ENCODE assay signal across 16 mouse cellular contexts in the genomic region with DNA sequence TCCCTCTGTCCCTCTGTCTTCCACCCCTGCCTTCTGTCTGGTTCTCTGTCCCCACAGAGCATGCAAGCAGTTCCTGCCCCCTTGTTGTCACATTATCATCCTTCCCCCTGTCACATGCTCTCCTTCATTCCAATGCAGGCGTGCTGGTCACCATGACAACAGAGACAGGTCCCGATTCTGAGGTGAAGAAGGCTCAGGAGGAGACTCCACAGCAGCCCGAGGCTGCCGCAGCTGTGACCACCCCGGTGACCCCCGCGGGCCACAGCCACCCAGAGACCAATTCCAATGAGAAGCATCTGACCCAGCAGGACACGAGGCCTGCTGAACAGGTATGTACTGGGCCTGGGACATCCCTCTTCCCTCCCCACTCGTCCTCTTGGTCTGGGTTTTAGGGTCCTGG. TPM values are rescaled to one million over a fixed set of nuclear protein-coding genes. Genes with fewer than 3 reads are reported as not detected.
A peak's percentile ranks its signal among the peaks of the same experiment; 100 is the strongest.
DNase-seq lines count a peak whose midpoint lies in the region; ATAC-seq and TF ChIP-seq lines count a peak whose summit lies in the region.
"Had no signal": no experiment of that assay in that cellular context is flagged by ENCODE, and none has a peak within 500 bp of the region (broad histone marks: within the 10 kb centered on the region; RNA-seq: fewer than 3 reads in every experiment).

No protein-coding gene starts in this region.

- WGBS in forebrain, postnatal 0 days: 34% methylated on average over 9 of the region's 9 CpGs
- WGBS in forebrain, embryonic 14.5 days: 42% methylated on average over 9 of the region's 9 CpGs
- 27% methylated on average over 9 of the region's 9 CpGs for WGBS in midbrain, embryonic 11.5 days
- WGBS in midbrain, embryonic 15.5 days: 28% methylated on average over 9 of the region's 9 CpGs
- 48% methylated on average over 9 of the region's 9 CpGs for WGBS in liver, embryonic 14.5 days (ENCODE audit: insufficient replicate concordance)
- 41% methylated on average over 9 of the region's 9 CpGs for WGBS in neural tube, embryonic 15.5 days

- H3K9me3 ChIP-seq in forebrain, postnatal 0 days (ENCODE audit: low read length): no peaks in the 10 kb centered on the region
- no peaks in the 10 kb centered on the region for H3K9me3 ChIP-seq in forebrain, embryonic 14.5 days (replicated peaks; ENCODE audit: control insufficient read depth, low read length)
- no peaks in the 10 kb centered on the region for H3K9me3 ChIP-seq in midbrain, embryonic 11.5 days (ENCODE audit: control insufficient read depth, low read length)
- no peaks in the 10 kb centered on the region for H3K9me3 ChIP-seq in midbrain, embryonic 15.5 days
- no peaks in the 10 kb centered on the region for H3K9me3 ChIP-seq in liver, embryonic 14.5 days (ENCODE audit: control insufficient read depth, low read length)
- no peaks in the 10 kb centered on the region for H3K9me3 ChIP-seq in neural tube, embryonic 15.5 days (replicated peaks)
- H3K9me3 ChIP-seq: heart, embryonic 15.5 days; lung, embryonic 15.5 days; megakaryocyte, embryonic 14.5 days had no signal

- no peak for TF ChIP-seq EP300 in liver, embryonic 14.5 days (IDR thresholded peaks at IDR 0.05; ENCODE audit: low read depth)

- DNase-seq in forebrain, postnatal 0 days: no peak
- no peak for DNase-seq in forebrain, embryonic 14.5 days (ENCODE audit: low spot score)
- no peak for DNase-seq in midbrain, embryonic 11.5 days (ENCODE audit: low spot score, missing footprints)
- DNase-seq in liver, embryonic 14.5 days (ENCODE audit: low read depth in 3 of 3, low spot score in 3 of 3): no peak
- no peak for DNase-seq in natural killer cell, adult 2 months (ENCODE audit: low spot score in 2 of 2)
- DNase-seq in yolk sac, embryonic 10.5 days (ENCODE audit: low spot score): no peak
- DNase-seq: cerebellum, postnatal 36 days; gastrocnemius, postnatal 10 days; layer of hippocampus, adult 9-11 months; right cerebral cortex, postnatal 14 days; thymus, postnatal 4 days had no signal

- no peak overlapping the region for H3K4me2 ChIP-seq in forebrain, postnatal 0 days (ENCODE audit: low read depth)
- no peak overlapping the region for H3K4me2 ChIP-seq in forebrain, embryonic 14.5 days (ENCODE audit: low read length)
- H3K4me2 ChIP-seq in midbrain, embryonic 11.5 days: no peak overlapping the region
- H3K4me2 ChIP-seq in midbrain, embryonic 15.5 days: no peak overlapping the region
- H3K4me2 ChIP-seq in liver, embryonic 14.5 days (ENCODE audit: low read depth): peak overlapping the region; percentile 72
- no peak overlapping the region for H3K4me2 ChIP-seq in neural tube, embryonic 15.5 days
- H3K4me2 ChIP-seq: heart, embryonic 15.5 days; lung, embryonic 15.5 days had no signal

- no peak overlapping the region for H3K27ac ChIP-seq in forebrain, postnatal 0 days (ENCODE audit: low read depth, low read length)
- H3K27ac ChIP-seq in forebrain, embryonic 14.5 days (ENCODE audit: low read depth, low read length): no peak overlapping the region; the same call in 1 of the 2 replicates
- H3K27ac ChIP-seq in midbrain, embryonic 11.5 days (ENCODE audit: low read depth, low read length): no peak overlapping the region; the same call in 1 of the 2 replicates
- H3K27ac ChIP-seq in midbrain, embryonic 15.5 days: no peak overlapping the region
- peak overlapping the region; percentile 94 for H3K27ac ChIP-seq in liver, embryonic 14.5 days
- no peak overlapping the region for H3K27ac ChIP-seq in neural tube, embryonic 15.5 days (replicated peaks)
- H3K27ac ChIP-seq: heart, embryonic 15.5 days; lung, embryonic 15.5 days had no signal

- 0 out of 2 replicates have a peak, but pooled peaks have one; percentile 11 for ATAC-seq in forebrain, postnatal 0 days
- ATAC-seq in forebrain, embryonic 14.5 days: no peak
- peak; percentile 54; the same call in 1 of the 2 replicates for ATAC-seq in midbrain, embryonic 11.5 days (ENCODE audit: low FRiP score)
- ATAC-seq in midbrain, embryonic 15.5 days (replicated peaks): no peak
- no peak for ATAC-seq in liver, embryonic 14.5 days (ENCODE audit: insufficient read depth)
- ATAC-seq in neural tube, embryonic 15.5 days (ENCODE audit: low FRiP score): no peak

- peaks cover 38% of the 10 kb centered on the region for H3K36me3 ChIP-seq in forebrain, postnatal 0 days (ENCODE audit: insufficient read depth)
- H3K36me3 ChIP-seq in forebrain, embryonic 14.5 days (ENCODE audit: control insufficient read depth, insufficient read depth, low read length): peaks cover 15% of the 10 kb centered on the region
- H3K36me3 ChIP-seq in midbrain, embryonic 11.5 days (ENCODE audit: control insufficient read depth, insufficient read depth, low read length): no peaks in the 10 kb centered on the region
- 0 out of 2 replicates have a peak, but pooled peaks cover 26% of the 10 kb centered on the region for H3K36me3 ChIP-seq in midbrain, embryonic 15.5 days (replicated peaks)
- no peaks in the 10 kb centered on the region for H3K36me3 ChIP-seq in liver, embryonic 14.5 days (replicated peaks; ENCODE audit: control insufficient read depth, insufficient read depth, low read depth)
- H3K36me3 ChIP-seq in neural tube, embryonic 15.5 days: peaks cover 43% of the 10 kb centered on the region
- H3K36me3 ChIP-seq: heart, embryonic 15.5 days; lung, embryonic 15.5 days had no signal

- H3K4me3 ChIP-seq in forebrain, postnatal 0 days (ENCODE audit: low read depth, low read length): no peak overlapping the region
- no peak overlapping the region for H3K4me3 ChIP-seq in forebrain, embryonic 14.5 days (ENCODE audit: low read depth, low read length)
- no peak overlapping the region for H3K4me3 ChIP-seq in midbrain, embryonic 11.5 days (ENCODE audit: low read depth, low read length)
- no peak overlapping the region for H3K4me3 ChIP-seq in midbrain, embryonic 15.5 days
- peak overlapping the region; percentile 7 to 29 for H3K4me3 ChIP-seq in liver, embryonic 14.5 days (ENCODE audit: insufficient read depth in 1 of 2, low read depth in 2 of 2, low read length in 2 of 2)
- H3K4me3 ChIP-seq in neural tube, embryonic 15.5 days (replicated peaks): no peak overlapping the region
- H3K4me3 ChIP-seq: heart, embryonic 15.5 days; lung, embryonic 15.5 days; megakaryocyte, embryonic 14.5 days had no signal

- no peaks in the 10 kb centered on the region for H3K27me3 ChIP-seq in forebrain, postnatal 0 days (ENCODE audit: insufficient read depth, low read length)
- H3K27me3 ChIP-seq in forebrain, embryonic 14.5 days (replicated peaks; ENCODE audit: control insufficient read depth, insufficient read depth, low read length): no peaks in the 10 kb centered on the region
- H3K27me3 ChIP-seq in midbrain, embryonic 11.5 days (ENCODE audit: control insufficient read depth, insufficient read depth, low read length): no peaks in the 10 kb centered on the region
- no peaks in the 10 kb centered on the region for H3K27me3 ChIP-seq in midbrain, embryonic 15.5 days (replicated peaks)
- no peaks in the 10 kb centered on the region for H3K27me3 ChIP-seq in liver, embryonic 14.5 days (ENCODE audit: control insufficient read depth, insufficient read depth, low read length)
- H3K27me3 ChIP-seq in neural tube, embryonic 15.5 days (replicated peaks): no peaks in the 10 kb centered on the region
- H3K27me3 ChIP-seq: heart, embryonic 15.5 days; lung, embryonic 15.5 days had no signal

- no peak overlapping the region for H3K9ac ChIP-seq in forebrain, postnatal 0 days
- no peak overlapping the region for H3K9ac ChIP-seq in forebrain, embryonic 14.5 days (ENCODE audit: low read length)
- no peak overlapping the region for H3K9ac ChIP-seq in midbrain, embryonic 11.5 days (ENCODE audit: low read length)
- no peak overlapping the region for H3K9ac ChIP-seq in midbrain, embryonic 15.5 days
- peak overlapping the region; percentile 52 for H3K9ac ChIP-seq in liver, embryonic 14.5 days (replicated peaks)
- H3K9ac ChIP-seq in neural tube, embryonic 15.5 days (replicated peaks): peak overlapping the region; percentile 20; the same call in 1 of the 2 replicates
- H3K9ac ChIP-seq: heart, embryonic 15.5 days; lung, embryonic 15.5 days had no signal

- TF ChIP-seq CTCF in forebrain, postnatal 0 days (IDR thresholded peaks at IDR 0.05; ENCODE audit: low read depth): no peak
- TF ChIP-seq CTCF in liver, embryonic 14.5 days (IDR thresholded peaks at IDR 0.05; ENCODE audit: low read depth): 0 out of 2 replicates have a peak, but pooled peaks have one; percentile 18

- H3K4me1 ChIP-seq in forebrain, postnatal 0 days (ENCODE audit: insufficient read depth): 0 out of 2 replicates have a peak, but pooled peaks cover 6% of the 10 kb centered on the region
- peaks cover 2% of the 10 kb centered on the region; the same call in 1 of the 2 replicates for H3K4me1 ChIP-seq in forebrain, embryonic 14.5 days (ENCODE audit: control insufficient read depth, insufficient read depth, low read length)
- peaks cover 17% of the 10 kb centered on the region for H3K4me1 ChIP-seq in midbrain, embryonic 11.5 days (ENCODE audit: control insufficient read depth, insufficient read depth, low read length)
- peaks cover 41% of the 10 kb centered on the region for H3K4me1 ChIP-seq in midbrain, embryonic 15.5 days
- peaks cover 29 to 38% of the 10 kb centered on the region in 2 experiments for H3K4me1 ChIP-seq in liver, embryonic 14.5 days (replicated peaks; ENCODE audit: control insufficient read depth in 2 of 2, insufficient read depth in 2 of 2, low read length in 1 of 2)
- peaks cover 27% of the 10 kb centered on the region for H3K4me1 ChIP-seq in neural tube, embryonic 15.5 days
- H3K4me1 ChIP-seq: megakaryocyte, embryonic 14.5 days had no signal

RNA-seq across cellular contexts. Expression of a gene that starts 53.6 kb away (rescaled TPM):
- total RNA-seq in forebrain, postnatal 0 days (2014; rRNA removed): 46.7 and 50.1 TPM in 2 replicates
- 37.1 and 43.7 TPM in 2 replicates for polyA plus RNA-seq in forebrain, postnatal 0 days (2015; fragmentation: Nextera tagmentation; extraction: Ambion mirVana)
- polyA plus RNA-seq in forebrain, embryonic 14.5 days (2014; fragmentation: Nextera tagmentation; extraction: Ambion mirVana): 51.1 and 51.3 TPM in 2 replicates
- 44.4 and 46.8 TPM in 2 replicates for polyA plus RNA-seq in midbrain, embryonic 11.5 days (2014; fragmentation: Nextera tagmentation; extraction: Ambion mirVana)
- 46.1 and 47.9 TPM in 2 replicates for polyA plus RNA-seq in midbrain, embryonic 15.5 days (2015; fragmentation: Nextera tagmentation; extraction: Ambion mirVana)
- 5.9 and 6.0 TPM in 2 replicates for polyA plus RNA-seq in liver, embryonic 14.5 days (2012; rRNA removed)
- polyA plus RNA-seq in liver, embryonic 14.5 days (2014; fragmentation: Nextera tagmentation; extraction: Ambion mirVana): 13.2 and 14.2 TPM in 2 replicates
- polyA plus RNA-seq in neural tube, embryonic 15.5 days (2015; fragmentation: Nextera tagmentation; extraction: Ambion mirVana): 42.0 and 42.8 TPM in 2 replicates

Comparison
In these comparisons a context has a peak if more than half of its experiments do, and no peak if none do; other contexts are left out.
1. ATAC-seq: peak in forebrain, postnatal 0 days (single experiment) and midbrain, embryonic 11.5 days (single experiment); none in forebrain, embryonic 14.5 days (single experiment), midbrain, embryonic 15.5 days (single experiment), liver, embryonic 14.5 days (single experiment) and neural tube, embryonic 15.5 days (single experiment).
2. H3K4me3 ChIP-seq: peak in liver, embryonic 14.5 days (2 of 2); none in forebrain, postnatal 0 days (single experiment), forebrain, embryonic 14.5 days (single experiment), midbrain, embryonic 11.5 days (single experiment), midbrain, embryonic 15.5 days (single experiment) and neural tube, embryonic 15.5 days (single experiment).
3. H3K9ac ChIP-seq: peak in liver, embryonic 14.5 days (single experiment) and neural tube, embryonic 15.5 days (single experiment); none in forebrain, postnatal 0 days (single experiment), forebrain, embryonic 14.5 days (single experiment), midbrain, embryonic 11.5 days (single experiment) and midbrain, embryonic 15.5 days (single experiment).